Mouse (Mus musculus) bone marrow macrophage, adult 2 months (primary cell): ENCODE data around the gene Plpp3.

Source experiments
- CTCF ChIP-seq: IDR thresholded peaks from 2 replicates; pipeline ENCODE4 v1.5.1; 2012; ENCODE audit warnings: low read depth, mild to moderate bottlenecking, low read length, moderate library complexity
- POLR2A ChIP-seq: IDR thresholded peaks from 2 replicates; pipeline ENCODE4 v1.6.1; 2012; ENCODE audit warnings: mild to moderate bottlenecking, low read depth, low read length, borderline replicate concordance

DNA sequence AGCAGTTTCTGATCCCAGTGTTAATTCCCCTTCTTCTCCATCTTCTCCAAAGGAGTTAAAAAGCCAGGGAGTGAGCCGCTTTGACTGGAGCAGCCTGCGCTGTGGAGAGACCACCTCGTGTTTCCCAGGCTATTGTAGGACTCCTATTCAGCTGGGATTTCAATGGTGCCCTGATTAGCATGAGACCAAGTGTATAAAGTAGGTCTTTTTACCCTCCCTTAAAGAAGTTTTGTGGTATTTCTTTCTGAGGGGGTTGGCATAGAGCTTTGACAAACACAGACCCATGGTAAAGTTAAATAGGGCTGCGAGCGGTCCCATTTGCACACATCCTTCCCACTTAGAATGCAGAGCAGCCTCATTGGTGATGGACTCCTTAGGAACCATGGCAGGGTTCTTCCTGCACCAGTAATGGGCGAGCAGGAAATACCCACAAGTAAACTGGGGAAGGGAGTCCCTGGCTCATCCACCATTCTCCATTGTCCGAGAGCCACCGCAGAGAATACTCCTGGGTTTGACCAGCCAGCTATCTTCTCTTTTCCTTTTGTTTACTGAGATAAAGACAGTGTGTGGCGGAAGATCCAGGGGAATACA is 13.8 kb downstream of the Plpp3 start:
- no peak for TF ChIP-seq CTCF
- TF ChIP-seq POLR2A = no peak
